In the genomic region with DNA sequence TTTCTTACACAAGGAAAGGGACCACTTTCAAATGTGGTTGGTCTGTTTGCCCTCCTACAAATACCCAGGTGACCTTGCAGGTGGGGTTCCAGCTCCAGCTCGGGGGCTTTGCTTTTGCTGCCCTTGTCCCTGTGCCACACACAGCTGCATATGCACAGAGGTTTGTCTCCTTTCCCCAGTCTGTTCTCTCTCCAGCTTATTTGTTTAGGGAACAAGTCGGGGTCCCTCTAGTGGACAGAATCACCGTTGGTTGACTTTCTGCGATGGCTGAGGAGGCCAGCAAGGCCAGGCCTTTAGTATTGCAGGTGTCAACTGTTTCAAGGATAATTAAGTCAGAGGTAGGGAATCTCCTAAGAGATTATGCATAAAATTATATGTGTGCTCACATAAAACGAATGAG, we compare ENCODE assay signal across 8 mouse cellular contexts. TPM values are rescaled to one million over a fixed set of nuclear protein-coding genes. Genes with fewer than 3 reads are reported as not detected.
DNase-seq lines count a peak whose midpoint lies in the region.

No protein-coding gene starts in this region.

- peak; percentile 48 to 63 for DNase-seq in left cerebral cortex, adult 18-20 months (ENCODE audit: low spot score in 2 of 2)
- no peak for DNase-seq in left cerebral cortex, adult 8-10 months (ENCODE audit: low spot score in 2 of 2)
- peak; percentile 28 for DNase-seq in adrenal gland, adult 8-10 months
- DNase-seq in embryo, embryonic 10.5 days (ENCODE audit: low spot score), result peak; percentile 81
- DNase-seq in heart, postnatal 4 days, result peak; percentile 79
- DNase-seq in layer of hippocampus, postnatal 14 days (ENCODE audit: low spot score in 2 of 2), result peak; percentile 32 to 59
- peak; percentile 63 for DNase-seq in mesoderm, embryonic 11.5 days (ENCODE audit: low read depth, low spot score)
- peak; percentile 33 for DNase-seq in testis, postnatal 14 days (ENCODE audit: low spot score)

RNA-seq across cellular contexts. Expression of gene Rab15, which starts 56.5 kb away (rescaled TPM):
- 100 to 1,000 TPM; 245 to 266 TPM for total RNA-seq in left cerebral cortex, adult 18-20 months (2021)
- total RNA-seq in left cerebral cortex, adult 8-10 months (2022), result 100 to 1,000 TPM; 203 to 218 (median 209) TPM
- total RNA-seq in adrenal gland, adult 8-10 months (2022), result 1 to 10 TPM; 4.0 to 6.5 (median 4.6) TPM
- 1 to 10 TPM; 2.6 to 3.6 TPM for total RNA-seq in heart, postnatal 4 days (2021)
- 100 to 1,000 TPM; 172 to 176 TPM for total RNA-seq in layer of hippocampus, postnatal 14 days (2021)

Comparison
In these comparisons a context has a peak if more than half of its experiments do, and no peak if none do; other contexts are left out.
1. DNase-seq: peak in left cerebral cortex, adult 18-20 months (2 of 2), adrenal gland, adult 8-10 months (single experiment), embryo, embryonic 10.5 days (single experiment), heart, postnatal 4 days (single experiment), layer of hippocampus, postnatal 14 days (2 of 2), mesoderm, embryonic 11.5 days (single experiment) and testis, postnatal 14 days (single experiment); none in left cerebral cortex, adult 8-10 months (0 of 2).
2. RNA of gene Rab15, which starts 56.5 kb away (total RNA-seq): 245 to 266 TPM in left cerebral cortex, adult 18-20 months, 203 to 218 TPM in left cerebral cortex, adult 8-10 months and 172 to 176 TPM in layer of hippocampus, postnatal 14 days; 4.0 to 6.5 TPM in adrenal gland, adult 8-10 months and 2.6 to 3.6 TPM in heart, postnatal 4 days; every median in the first group is over 10 times any median in the second.